ENCODE assay signal across 9 mouse cellular contexts in the genomic region with DNA sequence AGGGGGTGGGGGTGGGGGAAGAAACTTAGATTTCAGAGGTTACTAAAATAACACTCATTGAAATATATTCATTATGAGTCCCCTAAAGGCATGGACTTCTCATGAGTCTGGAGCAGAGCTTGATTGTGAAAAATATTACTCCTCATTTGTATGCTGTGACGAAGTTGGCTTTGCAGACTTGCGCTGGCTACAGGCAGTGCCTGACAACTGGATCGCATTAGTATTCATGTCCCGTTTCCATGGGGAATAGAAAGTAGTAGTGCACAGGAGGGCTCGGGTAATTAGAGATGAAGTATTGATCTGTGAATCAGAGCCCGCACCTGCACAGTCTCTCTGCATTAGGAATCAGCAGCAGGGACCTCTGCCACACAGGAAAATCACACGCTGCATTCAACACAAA.
DNase-seq lines count a peak whose midpoint lies in the region; ATAC-seq lines count a peak whose summit lies in the region.
"Had no signal": no experiment of that assay in that cellular context is flagged by ENCODE, and none has a peak within 500 bp of the region (broad histone marks: within the 10 kb centered on the region; RNA-seq: fewer than 3 reads in every experiment).

No protein-coding gene starts in this region.

- no peaks in the 10 kb centered on the region for H3K36me3 ChIP-seq in midbrain, embryonic 11.5 days (ENCODE audit: control insufficient read depth, insufficient read depth, low read length)
- no peaks in the 10 kb centered on the region for H3K36me3 ChIP-seq in midbrain, embryonic 10.5 days
- H3K36me3 ChIP-seq in forebrain, embryonic 13.5 days (ENCODE audit: poor library complexity, severe bottlenecking): no peaks in the 10 kb centered on the region
- H3K36me3 ChIP-seq in hindbrain, embryonic 16.5 days (ENCODE audit: control insufficient read depth, insufficient read depth, low read length): no peaks in the 10 kb centered on the region
- H3K36me3 ChIP-seq in neural tube, embryonic 15.5 days: no peaks in the 10 kb centered on the region

- H3K27me3 ChIP-seq in midbrain, embryonic 11.5 days (ENCODE audit: control insufficient read depth, insufficient read depth, low read length): no peaks in the 10 kb centered on the region
- no peaks in the 10 kb centered on the region for H3K27me3 ChIP-seq in midbrain, embryonic 10.5 days (ENCODE audit: low read depth, poor library complexity, severe bottlenecking)
- H3K27me3 ChIP-seq in forebrain, embryonic 13.5 days: no peaks in the 10 kb centered on the region
- no peaks in the 10 kb centered on the region for H3K27me3 ChIP-seq in hindbrain, embryonic 16.5 days (replicated peaks; ENCODE audit: control insufficient read depth, insufficient read depth, low read length)
- no peaks in the 10 kb centered on the region for H3K27me3 ChIP-seq in neural tube, embryonic 15.5 days (replicated peaks)

- H3K9me3 ChIP-seq in midbrain, embryonic 11.5 days (ENCODE audit: control insufficient read depth, low read length): no peaks in the 10 kb centered on the region
- no peaks in the 10 kb centered on the region for H3K9me3 ChIP-seq in midbrain, embryonic 10.5 days (replicated peaks)
- no peaks in the 10 kb centered on the region for H3K9me3 ChIP-seq in forebrain, embryonic 13.5 days (replicated peaks)
- no peaks in the 10 kb centered on the region for H3K9me3 ChIP-seq in hindbrain, embryonic 16.5 days (ENCODE audit: control insufficient read depth, low read length)
- no peaks in the 10 kb centered on the region for H3K9me3 ChIP-seq in neural tube, embryonic 15.5 days (replicated peaks)

- peaks cover 4% of the 10 kb centered on the region; the same call in 1 of the 2 replicates for H3K4me1 ChIP-seq in midbrain, embryonic 11.5 days (ENCODE audit: control insufficient read depth, insufficient read depth, low read length)
- H3K4me1 ChIP-seq in midbrain, embryonic 10.5 days: peaks cover 18% of the 10 kb centered on the region
- peaks cover 23% of the 10 kb centered on the region for H3K4me1 ChIP-seq in forebrain, embryonic 13.5 days
- H3K4me1 ChIP-seq in hindbrain, embryonic 16.5 days (ENCODE audit: control insufficient read depth, insufficient read depth, low read depth, low read length): peaks cover 19% of the 10 kb centered on the region
- H3K4me1 ChIP-seq in neural tube, embryonic 15.5 days: peaks cover 23% of the 10 kb centered on the region

- no peak overlapping the region for H3K9ac ChIP-seq in midbrain, embryonic 11.5 days (ENCODE audit: low read length)
- H3K9ac ChIP-seq in forebrain, embryonic 13.5 days: no peak overlapping the region
- H3K9ac ChIP-seq in hindbrain, embryonic 16.5 days (ENCODE audit: low read depth, low read length): no peak overlapping the region
- H3K9ac ChIP-seq in neural tube, embryonic 15.5 days (replicated peaks): no peak overlapping the region

- ATAC-seq in midbrain, embryonic 11.5 days (ENCODE audit: low FRiP score): peak; percentile 93
- peak; percentile 93 for ATAC-seq in forebrain, embryonic 13.5 days
- peak; percentile 92 for ATAC-seq in hindbrain, embryonic 16.5 days
- peak; percentile 89 for ATAC-seq in neural tube, embryonic 15.5 days (ENCODE audit: low FRiP score)

- WGBS in midbrain, embryonic 11.5 days: 55% methylated on average over 7 of the region's 7 CpGs
- WGBS in midbrain, embryonic 10.5 days: 75% methylated on average over 7 of the region's 7 CpGs
- WGBS in forebrain, embryonic 13.5 days: 13% methylated on average over 7 of the region's 7 CpGs
- WGBS in hindbrain, embryonic 16.5 days: 20% methylated on average over 7 of the region's 7 CpGs
- WGBS in neural tube, embryonic 15.5 days: 18% methylated on average over 7 of the region's 7 CpGs

- H3K4me2 ChIP-seq in midbrain, embryonic 11.5 days: no peak overlapping the region
- peak overlapping the region; percentile 33 for H3K4me2 ChIP-seq in forebrain, embryonic 13.5 days
- peak overlapping the region; percentile 6; the same call in 1 of the 2 replicates for H3K4me2 ChIP-seq in hindbrain, embryonic 16.5 days (ENCODE audit: low read length)
- peak overlapping the region; percentile 11 for H3K4me2 ChIP-seq in neural tube, embryonic 15.5 days

- H3K4me3 ChIP-seq in midbrain, embryonic 11.5 days (ENCODE audit: low read depth, low read length): no peak overlapping the region
- H3K4me3 ChIP-seq in midbrain, embryonic 10.5 days: no peak overlapping the region
- H3K4me3 ChIP-seq in forebrain, embryonic 13.5 days: no peak overlapping the region
- H3K4me3 ChIP-seq in hindbrain, embryonic 16.5 days (ENCODE audit: low read length): no peak overlapping the region
- H3K4me3 ChIP-seq in neural tube, embryonic 15.5 days (replicated peaks): no peak overlapping the region

- peak; percentile 85 for DNase-seq in midbrain, embryonic 11.5 days (ENCODE audit: low spot score, missing footprints)
- DNase-seq in midbrain, embryonic 10.5 days (ENCODE audit: low spot score): no peak
- DNase-seq in kidney, adult 18-20 months: no peak
- DNase-seq in cerebellum, adult 9-11 months: no peak
- DNase-seq: thymus, postnatal 14 days had no signal

- H3K27ac ChIP-seq in midbrain, embryonic 11.5 days (ENCODE audit: low read depth, low read length): no peak overlapping the region
- H3K27ac ChIP-seq in midbrain, embryonic 10.5 days (replicated peaks): no peak overlapping the region
- H3K27ac ChIP-seq in forebrain, embryonic 13.5 days: peak overlapping the region; percentile 76; the same call in 1 of the 2 replicates
- no peak overlapping the region for H3K27ac ChIP-seq in hindbrain, embryonic 16.5 days (ENCODE audit: low read depth, low read length)
- no peak overlapping the region for H3K27ac ChIP-seq in neural tube, embryonic 15.5 days (replicated peaks)
- H3K27ac ChIP-seq: kidney, postnatal 0 days had no signal
